Mouse (Mus musculus): ENCODE measurements around the gene Olfr1101. TPM values are rescaled to one million over a fixed set of nuclear protein-coding genes. Genes with fewer than 3 reads are reported as not detected.

Olfr1101 gene
- polyA plus RNA-seq (2014; fragmentation: Nextera tagmentation; extraction: Ambion mirVana), result not detected in 2 replicates

GRCm38 (mm10) chr2:86991121-86991520, at the start of gene Olfr1101:
Gene Olfr1101, minus strand, starts transcription at chr2:86991221.
- no peak for ATAC-seq (replicated peaks; ENCODE audit: insufficient number of reproducible peaks, low FRiP score, low TSS enrichment, low read depth)
- WGBS, result 78% methylated on average over 3 of the region's 3 CpGs

GRCm38 (mm10) chr2:87036431-87036830, 45.4 kb upstream of the Olfr1101 start, which contains the start of gene Olfr1105:
Gene Olfr1105, minus strand, starts transcription at chr2:87036531.
- ATAC-seq (replicated peaks; ENCODE audit: insufficient number of reproducible peaks, low FRiP score, low TSS enrichment, low read depth), result no peak
- no peaks in the 10 kb centered on the region for H3K36me3 ChIP-seq (replicated peaks; ENCODE audit: control insufficient read depth, insufficient read depth, low read depth, low read length)
- no peak for DNase-seq (ENCODE audit: low spot score)
- H3K9me3 ChIP-seq (replicated peaks; ENCODE audit: control insufficient read depth, low read length), result no peaks in the 10 kb centered on the region
- H3K27ac ChIP-seq (replicated peaks; ENCODE audit: low read depth, low read length), result no peak within 1 kb of the TSS
- no peak within 1 kb of the TSS for H3K9ac ChIP-seq (replicated peaks; ENCODE audit: low read length)
- H3K4me2 ChIP-seq (ENCODE audit: low read depth, low read length), result no peak within 1 kb of the TSS
- H3K4me1 ChIP-seq (ENCODE audit: control insufficient read depth, insufficient read depth, low read length), result no peaks in the 10 kb centered on the region
- no peaks in the 10 kb centered on the region for H3K27me3 ChIP-seq (ENCODE audit: control insufficient read depth, insufficient read depth, low read length)
- no peak within 1 kb of the TSS for H3K4me3 ChIP-seq (ENCODE audit: low read depth, low read length)

More at GRCm38 (mm10) chr2:86991121-86991520, at the start of gene Olfr1101:
- Histone ChIP-seq H3K4me3 (ENCODE audit: low read depth, low read length) (no peak within 1 kb of the TSS), H3K9ac (replicated peaks; ENCODE audit: low read length) (no peak within 1 kb of the TSS), H3K27me3 (ENCODE audit: control insufficient read depth, insufficient read depth, low read length) (no peaks in the 10 kb centered on the region), H3K36me3 (replicated peaks; ENCODE audit: control insufficient read depth, insufficient read depth, low read depth, low read length) (no peaks in the 10 kb centered on the region), H3K27ac (replicated peaks; ENCODE audit: low read depth, low read length) (no peak within 1 kb of the TSS), H3K9me3 (replicated peaks; ENCODE audit: control insufficient read depth, low read length) (no peaks in the 10 kb centered on the region), H3K4me2 (ENCODE audit: low read depth, low read length) (no peak within 1 kb of the TSS), H3K4me1 (ENCODE audit: control insufficient read depth, insufficient read depth, low read length) (no peaks in the 10 kb centered on the region)
- DNase-seq (ENCODE audit: low spot score), result no peak

GRCm38 (mm10) chr2:87026980-87027379, 36.0 kb upstream of the Olfr1101 start, which contains the start of gene Olfr1104:
Gene Olfr1104, minus strand, starts transcription at chr2:87027080.
- DNase-seq (ENCODE audit: low spot score), result no peak
- H3K9ac ChIP-seq (replicated peaks; ENCODE audit: low read length), result no peak within 1 kb of the TSS
- no peak for ATAC-seq (replicated peaks; ENCODE audit: insufficient number of reproducible peaks, low FRiP score, low TSS enrichment, low read depth)
- H3K4me3 ChIP-seq (ENCODE audit: low read depth, low read length), result no peak within 1 kb of the TSS
- no peaks in the 10 kb centered on the region for H3K27me3 ChIP-seq (ENCODE audit: control insufficient read depth, insufficient read depth, low read length)
- no peak within 1 kb of the TSS for H3K27ac ChIP-seq (replicated peaks; ENCODE audit: low read depth, low read length)
- no peaks in the 10 kb centered on the region for H3K9me3 ChIP-seq (replicated peaks; ENCODE audit: control insufficient read depth, low read length)
- no peaks in the 10 kb centered on the region for H3K4me1 ChIP-seq (ENCODE audit: control insufficient read depth, insufficient read depth, low read length)
- no peak within 1 kb of the TSS for H3K4me2 ChIP-seq (ENCODE audit: low read depth, low read length)
- no peaks in the 10 kb centered on the region for H3K36me3 ChIP-seq (replicated peaks; ENCODE audit: control insufficient read depth, insufficient read depth, low read depth, low read length)
- 86% methylated on average over 1 of the region's 1 CpGs for WGBS

GRCm38 (mm10) chr2:86998098-86998497, 7.1 kb upstream of the Olfr1101 start, which contains the start of gene Olfr1102:
Gene Olfr1102, plus strand, starts transcription at chr2:86998398.
- Histone ChIP-seq H3K9ac (replicated peaks; ENCODE audit: low read length) (no peak within 1 kb of the TSS), H3K4me2 (ENCODE audit: low read depth, low read length) (no peak within 1 kb of the TSS), H3K9me3 (replicated peaks; ENCODE audit: control insufficient read depth, low read length) (no peaks in the 10 kb centered on the region), H3K4me1 (ENCODE audit: control insufficient read depth, insufficient read depth, low read length) (no peaks in the 10 kb centered on the region), H3K27me3 (ENCODE audit: control insufficient read depth, insufficient read depth, low read length) (no peaks in the 10 kb centered on the region), H3K27ac (replicated peaks; ENCODE audit: low read depth, low read length) (no peak within 1 kb of the TSS), H3K36me3 (replicated peaks; ENCODE audit: control insufficient read depth, insufficient read depth, low read depth, low read length) (no peaks in the 10 kb centered on the region), H3K4me3 (ENCODE audit: low read depth, low read length) (no peak within 1 kb of the TSS)
- DNase-seq (ENCODE audit: low spot score), result no peak
- ATAC-seq (replicated peaks; ENCODE audit: insufficient number of reproducible peaks, low FRiP score, low TSS enrichment, low read depth), result no peak

DNA sequence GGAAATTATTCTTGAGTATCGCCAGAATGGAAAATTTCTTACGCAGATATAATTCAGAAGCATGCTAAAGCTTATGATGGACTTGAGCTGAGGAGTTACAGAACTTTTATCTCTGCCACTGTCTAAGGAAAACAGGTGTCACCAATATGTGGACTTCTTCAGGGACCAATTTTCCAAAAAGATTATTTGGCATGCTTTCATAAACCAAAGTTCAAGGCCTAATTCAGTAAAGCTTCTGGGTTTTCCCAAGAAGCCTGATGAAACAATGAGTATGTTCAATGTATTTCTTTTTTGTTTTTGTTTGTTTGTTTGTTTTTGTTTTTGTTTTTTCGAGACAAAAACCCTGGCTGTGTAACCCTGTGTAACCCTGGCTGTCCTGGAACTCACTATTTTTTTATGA, 11.2 kb downstream of the Olfr1101 start, which contains the start of gene Olfr1100:
Gene Olfr1100, minus strand, starts transcription at position 101 of the 400 bp plus-strand sequence.
- WGBS, result 83% methylated on average over 3 of the region's 3 CpGs
- Histone ChIP-seq H3K9ac (replicated peaks; ENCODE audit: low read length) (no peak within 1 kb of the TSS), H3K4me2 (ENCODE audit: low read depth, low read length) (no peak within 1 kb of the TSS), H3K4me3 (ENCODE audit: low read depth, low read length) (no peak within 1 kb of the TSS), H3K4me1 (ENCODE audit: control insufficient read depth, insufficient read depth, low read length) (no peaks in the 10 kb centered on the region), H3K9me3 (replicated peaks; ENCODE audit: control insufficient read depth, low read length) (no peaks in the 10 kb centered on the region), H3K36me3 (replicated peaks; ENCODE audit: control insufficient read depth, insufficient read depth, low read depth, low read length) (no peaks in the 10 kb centered on the region), H3K27ac (replicated peaks; ENCODE audit: low read depth, low read length) (no peak within 1 kb of the TSS), H3K27me3 (ENCODE audit: control insufficient read depth, insufficient read depth, low read length) (no peaks in the 10 kb centered on the region)
- DNase-seq (ENCODE audit: low spot score), result no peak
- ATAC-seq (replicated peaks; ENCODE audit: insufficient number of reproducible peaks, low FRiP score, low TSS enrichment, low read depth), result no peak

GRCm38 (mm10) chr2:86960593-86960992, 30.4 kb downstream of the Olfr1101 start, which contains the start of gene Olfr1099:
Gene Olfr1099, minus strand, starts transcription at chr2:86960693.
- DNase-seq (ENCODE audit: low spot score) (no peak), ATAC-seq (replicated peaks; ENCODE audit: insufficient number of reproducible peaks, low FRiP score, low TSS enrichment, low read depth) (no peak)
- 83% methylated on average over 1 of the region's 1 CpGs for WGBS

More at GRCm38 (mm10) chr2:86960593-86960992, 30.4 kb downstream of the Olfr1101 start, which contains the start of gene Olfr1099:
- Histone ChIP-seq H3K36me3 (replicated peaks; ENCODE audit: control insufficient read depth, insufficient read depth, low read depth, low read length) (no peaks in the 10 kb centered on the region), H3K9me3 (replicated peaks; ENCODE audit: control insufficient read depth, low read length) (no peaks in the 10 kb centered on the region), H3K4me2 (ENCODE audit: low read depth, low read length) (no peak within 1 kb of the TSS), H3K4me3 (ENCODE audit: low read depth, low read length) (no peak within 1 kb of the TSS), H3K27me3 (ENCODE audit: control insufficient read depth, insufficient read depth, low read length) (no peaks in the 10 kb centered on the region), H3K27ac (replicated peaks; ENCODE audit: low read depth, low read length) (no peak within 1 kb of the TSS), H3K9ac (replicated peaks; ENCODE audit: low read length) (no peak within 1 kb of the TSS), H3K4me1 (ENCODE audit: control insufficient read depth, insufficient read depth, low read length) (no peaks in the 10 kb centered on the region)

Other genes with a start within 250 kb of the Olfr1101 start
- gene Olfr1090, start 232.2 kb downstream of the Olfr1101 start, polyA plus RNA-seq (2014; fragmentation: Nextera tagmentation; extraction: Ambion mirVana), result not detected in 2 replicates
- not detected in 2 replicates for gene Olfr1093, start 208.7 kb downstream of the Olfr1101 start, polyA plus RNA-seq (2014; fragmentation: Nextera tagmentation; extraction: Ambion mirVana)
- not detected in 2 replicates for gene Olfr141, start 181.2 kb downstream of the Olfr1101 start, polyA plus RNA-seq (2014; fragmentation: Nextera tagmentation; extraction: Ambion mirVana)
- not detected in 2 replicates for gene Olfr1094, start 166.6 kb downstream of the Olfr1101 start, polyA plus RNA-seq (2014; fragmentation: Nextera tagmentation; extraction: Ambion mirVana)
- gene Olfr1095, start 139.5 kb downstream of the Olfr1101 start, polyA plus RNA-seq (2014; fragmentation: Nextera tagmentation; extraction: Ambion mirVana), result not detected in 2 replicates
- not detected in 2 replicates for gene Gm13723, start 116.4 kb downstream of the Olfr1101 start, polyA plus RNA-seq (2014; fragmentation: Nextera tagmentation; extraction: Ambion mirVana)
- gene Olfr1097, start 99.0 kb downstream of the Olfr1101 start, polyA plus RNA-seq (2014; fragmentation: Nextera tagmentation; extraction: Ambion mirVana), result not detected in 2 replicates
- gene Olfr1098, start 66.7 kb downstream of the Olfr1101 start, polyA plus RNA-seq (2014; fragmentation: Nextera tagmentation; extraction: Ambion mirVana), result not detected in 2 replicates
- gene Olfr1099, start 30.5 kb downstream of the Olfr1101 start, polyA plus RNA-seq (2014; fragmentation: Nextera tagmentation; extraction: Ambion mirVana), result not detected in 2 replicates
- not detected in 2 replicates for gene Olfr1100, start 11.3 kb downstream of the Olfr1101 start, polyA plus RNA-seq (2014; fragmentation: Nextera tagmentation; extraction: Ambion mirVana)
- gene Olfr1102, start 7.2 kb upstream of the Olfr1101 start, polyA plus RNA-seq (2014; fragmentation: Nextera tagmentation; extraction: Ambion mirVana), result not detected in 2 replicates
- gene Olfr1104, start 35.9 kb upstream of the Olfr1101 start, polyA plus RNA-seq (2014; fragmentation: Nextera tagmentation; extraction: Ambion mirVana), result not detected in 2 replicates
- not detected in 2 replicates for gene Olfr1105, start 45.3 kb upstream of the Olfr1101 start, polyA plus RNA-seq (2014; fragmentation: Nextera tagmentation; extraction: Ambion mirVana)
- gene Olfr1106, start 61.1 kb upstream of the Olfr1101 start, polyA plus RNA-seq (2014; fragmentation: Nextera tagmentation; extraction: Ambion mirVana), result not detected in 2 replicates
- not detected in 2 replicates for gene Olfr1107, start 84.6 kb upstream of the Olfr1101 start, polyA plus RNA-seq (2014; fragmentation: Nextera tagmentation; extraction: Ambion mirVana)
- gene Olfr1109, start 104.8 kb upstream of the Olfr1101 start, polyA plus RNA-seq (2014; fragmentation: Nextera tagmentation; extraction: Ambion mirVana), result not detected in 2 replicates
- not detected in 2 replicates for gene Olfr259, start 123.3 kb upstream of the Olfr1101 start, polyA plus RNA-seq (2014; fragmentation: Nextera tagmentation; extraction: Ambion mirVana)
- gene Olfr1110, start 149.1 kb upstream of the Olfr1101 start, polyA plus RNA-seq (2014; fragmentation: Nextera tagmentation; extraction: Ambion mirVana), result not detected in 2 replicates
- not detected in 2 replicates for gene Olfr1111, start 161.4 kb upstream of the Olfr1101 start, polyA plus RNA-seq (2014; fragmentation: Nextera tagmentation; extraction: Ambion mirVana)
- not detected in 2 replicates for gene Olfr1112, start 196.6 kb upstream of the Olfr1101 start, polyA plus RNA-seq (2014; fragmentation: Nextera tagmentation; extraction: Ambion mirVana)
- gene Olfr1113, start 217.7 kb upstream of the Olfr1101 start, polyA plus RNA-seq (2014; fragmentation: Nextera tagmentation; extraction: Ambion mirVana), result not detected in 2 replicates

Measured in embryonic facial prominence, embryonic 11.5 days (tissue).